In genomic region chr8:64871469-64872165, GRCm38 (mm10) we compare ENCODE assay signal across 8 mouse cellular contexts. TPM values are rescaled to one million over a fixed set of nuclear protein-coding genes. Genes with fewer than 3 reads are reported as not detected.
DNase-seq lines count a peak whose midpoint lies in the region; ATAC-seq lines count a peak whose summit lies in the region.

No protein-coding gene starts in this region.

- no peak overlapping the region for H3K9ac ChIP-seq in kidney, embryonic 14.5 days (ENCODE audit: low read depth, low read length)

- H3K4me1 ChIP-seq in kidney, embryonic 14.5 days (ENCODE audit: control insufficient read depth, insufficient read depth, low read length): no peaks in the 10 kb centered on the region

- H3K4me3 ChIP-seq in kidney, embryonic 14.5 days (ENCODE audit: low read length): no peak overlapping the region

- intact Hi-C loops in left cerebral cortex, postnatal 25 days (cut with DNase I): loop anchor here (1.0 to 2.0 kb wide), 3 partner anchors 21 to 217 kb away; partner anchors contain the start of gene Klhl2

- DNase-seq in cerebellum, adult 11 months: no peak
- DNase-seq in R1 (ENCODE audit: low read depth, low spot score): peak; percentile 16
- DNase-seq in heart, adult 9 months (ENCODE audit: low spot score in 2 of 2): peak; percentile 29 to 53
- DNase-seq in left cerebral cortex, postnatal 25 days (ENCODE audit: low spot score in 2 of 2): peak; percentile 60 to 93
- no peak for DNase-seq in c-Kit-positive CD71-positive TER-119-positive erythroid progenitor cells, embryonic 14.5 days (ENCODE audit: low spot score)
- no peak for DNase-seq in adrenal gland, postnatal 25 days

- no peaks in the 10 kb centered on the region for H3K27me3 ChIP-seq in kidney, embryonic 14.5 days (ENCODE audit: control insufficient read depth, insufficient read depth, low read length)

- no peaks in the 10 kb centered on the region for H3K36me3 ChIP-seq in kidney, embryonic 14.5 days (ENCODE audit: control insufficient read depth, insufficient read depth, low read length)

- WGBS in kidney, embryonic 14.5 days: 77% methylated on average over 12 of the region's 12 CpGs

- ATAC-seq in cerebellum, adult (ENCODE audit: insufficient number of reproducible peaks, low FRiP score, low TSS enrichment): peak; percentile 85
- ATAC-seq in kidney, embryonic 14.5 days (ENCODE audit: low FRiP score, low TSS enrichment): no peak

- no peak overlapping the region for H3K27ac ChIP-seq in kidney, embryonic 14.5 days (ENCODE audit: low read depth, low read length)

- H3K9me3 ChIP-seq in kidney, embryonic 14.5 days (ENCODE audit: control insufficient read depth, low read length): peaks cover 6% of the 10 kb centered on the region; the same call in 1 of the 2 replicates

- H3K4me2 ChIP-seq in kidney, embryonic 14.5 days (replicated peaks; ENCODE audit: low read depth, low read length): no peak overlapping the region

RNA-seq across cellular contexts. Expression of gene Klhl2, which starts 21.8 kb away (rescaled TPM):
- total RNA-seq in left cerebral cortex, postnatal 25 days (2021): 100 to 1,000 TPM; 153 to 175 TPM
- 10.8 and 15.5 TPM in 2 replicates for polyA plus RNA-seq in kidney, embryonic 14.5 days (2014; fragmentation: Nextera tagmentation; extraction: Ambion mirVana)
- total RNA-seq in adrenal gland, postnatal 25 days (2021): 88.0 and 88.5 TPM in 2 replicates

Comparison
In these comparisons a context has a peak if more than half of its experiments do, and no peak if none do; other contexts are left out.
1. DNase-seq: peak in R1 (single experiment), heart, adult 9 months (2 of 2) and left cerebral cortex, postnatal 25 days (2 of 2); none in cerebellum, adult 11 months (single experiment), c-Kit-positive CD71-positive TER-119-positive erythroid progenitor cells, embryonic 14.5 days (single experiment) and adrenal gland, postnatal 25 days (single experiment).